16 mouse cellular contexts compared by ENCODE assay signal in genomic region chr2:65360736-65361475, GRCm38 (mm10). TPM values are rescaled to one million over a fixed set of nuclear protein-coding genes. Genes with fewer than 3 reads are reported as not detected.
"Had no signal": no experiment of that assay in that cellular context is flagged by ENCODE, and none has a peak within 500 bp of the region (broad histone marks: within the 10 kb centered on the region; RNA-seq: fewer than 3 reads in every experiment).

No protein-coding gene starts in this region.

- H3K27me3 ChIP-seq: limb, embryonic 15.5 days; neural tube, embryonic 12.5 days had no signal

- H3K9me3 ChIP-seq: kidney, embryonic 15.5 days; limb, embryonic 15.5 days; liver, embryonic 12.5 days; megakaryocyte, embryonic 14.5 days; neural tube, embryonic 12.5 days had no signal

- H3K9ac ChIP-seq: kidney, embryonic 15.5 days; limb, embryonic 15.5 days; liver, embryonic 12.5 days; lung, embryonic 14.5 days; neural tube, embryonic 12.5 days had no signal

- ATAC-seq: intestine, postnatal 0 days; liver, embryonic 12.5 days had no signal

- H3K4me2 ChIP-seq: kidney, embryonic 15.5 days; limb, embryonic 15.5 days; liver, embryonic 12.5 days; lung, embryonic 14.5 days; neural tube, embryonic 12.5 days had no signal

- DNase-seq: kidney, postnatal 14 days; lung, embryonic 14.5 days; lung, postnatal 10 days; right cerebral cortex, adult 18-20 months; thymus, postnatal 36 days had no signal

- H3K27ac ChIP-seq: kidney, embryonic 15.5 days; limb, embryonic 15.5 days; liver, embryonic 12.5 days; macrophage; neural tube, embryonic 12.5 days had no signal

- H3K4me3 ChIP-seq: kidney, embryonic 15.5 days; limb, embryonic 15.5 days; liver, embryonic 12.5 days; megakaryocyte, embryonic 14.5 days; neural tube, embryonic 12.5 days had no signal

- H3K36me3 ChIP-seq: kidney, embryonic 15.5 days; limb, embryonic 15.5 days; liver, embryonic 12.5 days; neural tube, embryonic 12.5 days had no signal

RNA-seq across cellular contexts. Expression of gene Slc38a11, which starts 2.9 kb away (rescaled TPM):
- total RNA-seq: monocyte, adult 5-6 weeks; neutrophil, adult 5-6 weeks had no signal
- polyA plus RNA-seq: liver, embryonic 12.5 days; lung, embryonic 14.5 days; macrophage; stomach, embryonic 14.5 days; thymus, postnatal 0 days had no signal
